Mouse (Mus musculus) adrenal gland, adult 10 weeks (tissue): ENCODE measurements around the gene C530008M17Rik. TPM values are rescaled to one million over a fixed set of nuclear protein-coding genes. Genes with fewer than 3 reads are reported as not detected.

Experiments
- polyA plus RNA-seq: library from polyadenylated mRNA; stranded (reverse); fragments of 350-450 nt; fragmentation: Illumina TruSeq; extraction: RNeasy Lipid Tissue Mini Kit (QIAGEN cat#74804); gene quantifications from one replicate; pipeline ENCODE4 v1.2.3, GENCODE M21; 2014; ENCODE audit warnings: low read depth, low replicate concordance

Gene C530008M17Rik
- polyA plus RNA-seq, result 3.2 TPM

GRCm38 (mm10) chr5:76656212-76656611 is at the start of gene C530008M17Rik:
Gene C530008M17Rik (plus strand): TSS chr5:76656512.

GRCm38 (mm10) chr5:76905405-76906154 is 249.3 kb downstream of the C530008M17Rik start, which contains the start of gene Aasdh:
Gene Aasdh (minus strand): TSS chr5:76905514.

Other genes with a start within 250 kb of the C530008M17Rik start
- not detected for gene Gm7271, start 172.5 kb upstream of the C530008M17Rik start, polyA plus RNA-seq
- 175 TPM for gene Exoc1, start 127.2 kb upstream of the C530008M17Rik start, polyA plus RNA-seq
- gene Cep135, start 67.8 kb upstream of the C530008M17Rik start, polyA plus RNA-seq, result 7.1 TPM
- 27.9 TPM for gene Aasdh, start 249.0 kb downstream of the C530008M17Rik start, polyA plus RNA-seq